Mouse (Mus musculus) stomach, postnatal 0 days (tissue): ENCODE data around the gene Gm32742. TPM values are rescaled to one million over a fixed set of nuclear protein-coding genes. Genes with fewer than 3 reads are reported as not detected.
A peak's percentile ranks its signal among the peaks of the same experiment; 100 is the strongest.

Experiments used
- ATAC-seq: fragments of 200-750 bp; cut with Nextera tagmentation; 2 replicates; pipeline ENCODE4 v1.8.0; 2017; ENCODE audit not compliant: low FRiP score, low TSS enrichment
- DNase-seq: peaks from one replicate; pipeline ENCODE4 v3.0.0-alpha.2; 2016; ENCODE audit warnings: low spot score
- H3K27ac ChIP-seq: fragments of 300-500 bp; sonication (generic); replicated peaks from 2 replicates; pipeline ENCODE4 v1.5.1; 2014; ENCODE audit warnings: mild to moderate bottlenecking, control low read depth
- H3K27me3 ChIP-seq: fragments of 300-500 bp; sonication (generic); 2 replicates; pipeline ENCODE4 v1.6.1; 2014; ENCODE audit warnings: low read length; ENCODE audit not compliant: control insufficient read depth, insufficient read depth
- H3K36me3 ChIP-seq: fragments of 300-500 bp; sonication (generic); 2 replicates; pipeline ENCODE4 v1.6.1; 2014; ENCODE audit warnings: low read length, mixed read lengths; ENCODE audit not compliant: control insufficient read depth, insufficient read depth
- H3K4me1 ChIP-seq: fragments of 300-500 bp; sonication (generic); replicated peaks from 2 replicates; pipeline ENCODE4 v1.6.1; 2014; ENCODE audit warnings: antibody characterized with exemption; ENCODE audit not compliant: control insufficient read depth, insufficient read depth
- H3K4me2 ChIP-seq: fragments of 300-500 bp; sonication (generic); replicated peaks from 2 replicates; pipeline ENCODE4 v1.6.1; 2014; ENCODE audit warnings: low read depth, mild to moderate bottlenecking, control low read depth, moderate library complexity
- H3K4me3 ChIP-seq: fragments of 300-500 bp; sonication (generic); 2 replicates; pipeline ENCODE4 v1.5.1; 2014; ENCODE audit warnings: low read depth, low read length, control low read depth
- H3K9ac ChIP-seq: fragments of 300-500 bp; sonication (generic); 2 replicates; pipeline ENCODE4 v1.6.1; 2014; ENCODE audit warnings: mild to moderate bottlenecking, low read length, control low read depth, mixed read lengths
- H3K9me3 ChIP-seq: fragments of 300-500 bp; sonication (generic); 2 replicates; pipeline ENCODE4 v1.6.1; 2016; ENCODE audit warnings: low read length; ENCODE audit not compliant: control insufficient read depth
- CTCF ChIP-seq: IDR thresholded peaks from 2 replicates; pipeline ENCODE4 v1.5.1; 2016; ENCODE audit warnings: antibody characterized with exemption, low read depth, mild to moderate bottlenecking, moderate library complexity
- EP300 ChIP-seq: optimal IDR thresholded peaks from 2 replicates; pipeline ENCODE3; 2016; ENCODE audit warnings: antibody characterized with exemption
- WGBS: fragments of 180-500 bp; shearing (Covaris S2); extraction: QIAGEN DNeasy Blood & Tissue Kit; methylation state at CpG from one replicate; pipeline ENCODE4 v1.1.7; 2014; 5-methylcytosine and 5-hydroxymethylcytosine counted together
- polyA plus RNA-seq: library from polyadenylated mRNA; unstranded; fragments of >200 nt; fragmentation: Nextera tagmentation; extraction: Ambion mirVana; gene quantifications from 2 replicates; pipeline ENCODE4 v1.2.1, GENCODE M21; 2015

The Gm32742 gene
- polyA plus RNA-seq, 1 experiment from 2014 or later: 0.08 TPM

- H3K9ac ChIP-seq: 0 out of 2 replicates have a peak overlapping the region, but pooled peaks have one; percentile 23
- H3K27me3 ChIP-seq: no peaks in the 10 kb centered on the region
- H3K4me3 ChIP-seq: no peak overlapping the region
- no peaks in the 10 kb centered on the region for H3K9me3 ChIP-seq
- H3K4me1 ChIP-seq: 0 out of 2 replicates have a peak, but pooled peaks cover 3% of the 10 kb centered on the region
- H3K27ac ChIP-seq: peak overlapping the region; percentile 79
- no peaks in the 10 kb centered on the region for H3K36me3 ChIP-seq
- peak; percentile 76 for ATAC-seq
- DNase-seq: peak; percentile 83
- TF ChIP-seq EP300 (no peak), CTCF (0 out of 2 replicates have a peak, but pooled peaks have one; percentile 18)
- no peak overlapping the region for H3K4me2 ChIP-seq
- WGBS: 45% methylated on average over 11 of the region's 11 CpGs
Measured at GRCm38 (mm10) chr9:51167954-51168353, 2.6 kb upstream of the Gm32742 start.

- H3K4me2 ChIP-seq: no peak overlapping the region
Measured at GRCm38 (mm10) chr9:51163989-51164388, 1.3 kb downstream of the Gm32742 start.

GRCm38 (mm10) chr9:51161771-51162388 lies 3.4 kb downstream of the Gm32742 start:
- Histone ChIP-seq H3K9me3 (no peaks in the 10 kb centered on the region), H3K9ac (no peak overlapping the region), H3K4me3 (no peak overlapping the region), H3K36me3 (no peaks in the 10 kb centered on the region), H3K27ac (no peak overlapping the region), H3K4me1 (no peaks in the 10 kb centered on the region), H3K27me3 (no peaks in the 10 kb centered on the region), H3K4me2 (no peak overlapping the region)
- no peak for TF ChIP-seq EP300
- TF ChIP-seq CTCF: peak; percentile 99
- 16% methylated on average over 4 of the region's 4 CpGs for WGBS
- DNase-seq (peak; percentile 83), ATAC-seq (peak; percentile 66)

More at GRCm38 (mm10) chr9:51163989-51164388, 1.3 kb downstream of the Gm32742 start:
- ATAC-seq (no peak), DNase-seq (no peak)
- H3K36me3 ChIP-seq: no peaks in the 10 kb centered on the region
- 0 out of 2 replicates have a peak, but pooled peaks cover 3% of the 10 kb centered on the region for H3K4me1 ChIP-seq
- no peak overlapping the region for H3K27ac ChIP-seq
- no peak overlapping the region for H3K9ac ChIP-seq
- 79% methylated on average over 5 of the region's 5 CpGs for WGBS
- H3K9me3 ChIP-seq: no peaks in the 10 kb centered on the region
- H3K27me3 ChIP-seq: no peaks in the 10 kb centered on the region
- TF ChIP-seq EP300 (no peak), CTCF (peak; percentile 53)
- no peak overlapping the region for H3K4me3 ChIP-seq

GRCm38 (mm10) chr9:51152079-51152752 lies 13.1 kb downstream of the Gm32742 start:
- Histone ChIP-seq H3K9ac (no peak overlapping the region), H3K4me3 (no peak overlapping the region), H3K4me1 (no peaks in the 10 kb centered on the region), H3K27me3 (no peaks in the 10 kb centered on the region), H3K4me2 (no peak overlapping the region; the same call in 1 of the 2 replicates), H3K36me3 (no peaks in the 10 kb centered on the region), H3K27ac (no peak overlapping the region), H3K9me3 (no peaks in the 10 kb centered on the region)
- TF ChIP-seq CTCF (peak; percentile 90), EP300 (no peak)
- DNase-seq (peak; percentile 78), ATAC-seq (peak; percentile 78)
- 16% methylated on average over 13 of the region's 13 CpGs for WGBS

- Histone ChIP-seq H3K27ac (no peak overlapping the region), H3K4me1 (no peaks in the 10 kb centered on the region), H3K27me3 (no peaks in the 10 kb centered on the region), H3K9ac (no peak overlapping the region), H3K36me3 (no peaks in the 10 kb centered on the region), H3K9me3 (no peaks in the 10 kb centered on the region), H3K4me3 (no peak overlapping the region), H3K4me2 (no peak overlapping the region)
- no peak for DNase-seq
- TF ChIP-seq CTCF (no peak), EP300 (no peak)
- ATAC-seq: no peak
- WGBS: 85% methylated on average over 5 of the region's 5 CpGs
Measured at GRCm38 (mm10) chr9:51147294-51147693, 18.0 kb downstream of the Gm32742 start.

- H3K4me1 ChIP-seq: no peaks in the 10 kb centered on the region
- H3K4me3 ChIP-seq: no peak overlapping the region
- H3K9ac ChIP-seq: no peak overlapping the region
- DNase-seq (no peak), ATAC-seq (no peak)
- H3K27ac ChIP-seq: no peak overlapping the region
- H3K4me2 ChIP-seq: no peak overlapping the region
- TF ChIP-seq EP300 (no peak), CTCF (no peak)
- no peaks in the 10 kb centered on the region for H3K36me3 ChIP-seq
- no peaks in the 10 kb centered on the region for H3K27me3 ChIP-seq
- no peaks in the 10 kb centered on the region for H3K9me3 ChIP-seq
- 50% methylated on average over 4 of the region's 4 CpGs for WGBS
Measured at GRCm38 (mm10) chr9:51146496-51146895, 18.8 kb downstream of the Gm32742 start.
